Mouse (Mus musculus) liver, embryonic 14.5 days (tissue): ENCODE results near the gene Atxn10. TPM values are rescaled to one million over a fixed set of nuclear protein-coding genes. Genes with fewer than 3 reads are reported as not detected.

Experiments
- ATAC-seq: fragments of 200-750 bp; cut with Nextera tagmentation; 2 replicates; pipeline ENCODE4 v1.8.0; 2017; ENCODE audit warnings: moderate number of reproducible peaks, mild to moderate bottlenecking, moderate library complexity; ENCODE audit not compliant: insufficient read depth
- DNase-seq, 3 experiments: peaks; one replicate each; pipeline ENCODE4 v3.0.0-alpha.2; 2012 to 2013; ENCODE audit warnings: low read depth in 3 of 3, low spot score in 3 of 3
- H3K27ac ChIP-seq: fragments of 300-500 bp; sonication (generic); 2 replicates; pipeline ENCODE4 v1.5.1; 2014; ENCODE audit warnings: moderate library complexity, mild to moderate bottlenecking, control low read depth, inconsistent platforms
- H3K27me3 ChIP-seq: fragments of 300-500 bp; sonication (generic); 2 replicates; pipeline ENCODE4 v1.6.1; 2014; ENCODE audit warnings: mild to moderate bottlenecking, low read length, moderate library complexity; ENCODE audit not compliant: control insufficient read depth, insufficient read depth
- H3K36me3 ChIP-seq: fragments of 300-500 bp; sonication (generic); replicated peaks from 2 replicates; pipeline ENCODE4 v1.6.1; 2014; ENCODE audit warnings: low read depth; ENCODE audit not compliant: control insufficient read depth, insufficient read depth
- H3K4me1 ChIP-seq, 2 experiments: fragments of 200-500 bp in 1 of 2; fragments of 300-500 bp in 1 of 2; sonication (generic) in 1 of 2; replicated peaks; 2 replicates each; pipeline ENCODE4 v1.6.1; 2012 to 2014; ENCODE audit warnings: antibody characterized with exemption in 1 of 2, inconsistent platforms in 1 of 2, low read length in 1 of 2; ENCODE audit not compliant: control insufficient read depth in 2 of 2, insufficient read depth in 2 of 2
- H3K4me2 ChIP-seq: fragments of 300-500 bp; sonication (generic); 2 replicates; pipeline ENCODE4 v1.6.1; 2014; ENCODE audit warnings: low read depth, mild to moderate bottlenecking, control low read depth, moderate library complexity
- H3K4me3 ChIP-seq, 2 experiments: fragments of 200-500 bp in 1 of 2; fragments of 300-500 bp in 1 of 2; sonication (generic) in 1 of 2; 2 replicates each; pipeline ENCODE4 v1.5.1; 2012 to 2014; ENCODE audit warnings: low read depth in 2 of 2, low read length in 2 of 2, mild to moderate bottlenecking in 2 of 2, control low read depth in 1 of 2, inconsistent platforms in 1 of 2, moderate library complexity in 1 of 2; ENCODE audit not compliant: insufficient read depth in 1 of 2
- H3K9ac ChIP-seq: fragments of 300-500 bp; sonication (generic); replicated peaks from 2 replicates; pipeline ENCODE4 v1.6.1; 2014; ENCODE audit warnings: mild to moderate bottlenecking, control low read depth, moderate library complexity
- H3K9me3 ChIP-seq: fragments of 300-500 bp; sonication (generic); 2 replicates; pipeline ENCODE4 v1.6.1; 2016; ENCODE audit warnings: low read length, mixed read lengths; ENCODE audit not compliant: control insufficient read depth
- CTCF ChIP-seq: IDR thresholded peaks from 2 replicates; pipeline ENCODE4 v1.5.1; 2016; ENCODE audit warnings: antibody characterized with exemption, low read depth, control low read depth
- EP300 ChIP-seq: IDR thresholded peaks from 2 replicates; pipeline ENCODE4 v1.6.1; 2016; ENCODE audit warnings: antibody characterized with exemption, low read depth
- WGBS: fragments of 180-500 bp; shearing (Covaris S2); extraction: QIAGEN DNeasy Blood & Tissue Kit; methylation state at CpG from one replicate; pipeline ENCODE4 v1.1.7; 2014; ENCODE audit not compliant: insufficient replicate concordance; 5-methylcytosine and 5-hydroxymethylcytosine counted together
- polyA plus RNA-seq, 2 experiments: library from polyadenylated mRNA; depleted of rRNA in 1 of 2; stranded (reverse) in 1 of 2; unstranded in 1 of 2; fragments of >200 nt; fragmentation: Nextera tagmentation in 1 of 2; extraction: Ambion mirVana in 1 of 2; gene quantifications; 2 replicates each; pipeline versions ENCODE4 v1.2.1 to v1.2.3; 2012 to 2014

Atxn10 gene
- polyA plus RNA-seq, 2 experiments: 35.0 to 69.1 TPM

GRCm38 (mm10) chr15:85409245-85409783 is 73.3 kb downstream of the Atxn10 start:
- DNase-seq: no peak
- no peak for TF ChIP-seq CTCF

DNA sequence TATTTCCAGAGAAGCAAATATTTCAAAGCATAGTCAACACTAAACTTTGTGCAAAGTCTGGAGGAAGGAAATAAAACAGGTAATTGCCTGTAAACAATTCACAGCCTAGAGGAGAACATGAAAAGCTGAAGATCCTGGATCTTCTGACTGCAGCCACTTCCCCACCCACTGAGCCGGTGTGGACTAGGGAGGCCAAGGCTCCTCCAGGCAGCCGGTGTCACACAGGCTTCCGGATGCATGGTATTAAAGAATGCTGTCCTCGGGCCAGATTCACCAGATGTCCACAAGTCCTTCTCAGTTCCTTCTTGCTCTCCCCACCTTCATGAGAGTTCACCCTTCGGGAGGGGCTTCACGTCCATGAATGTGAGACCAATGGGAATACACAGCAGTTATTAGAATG is 73.8 kb downstream of the Atxn10 start:
- 62% methylated on average over 6 of the region's 6 CpGs for WGBS
- H3K4me3 ChIP-seq: no peak overlapping the region
- H3K27ac ChIP-seq: no peak overlapping the region
- TF ChIP-seq EP300: no peak
- TF ChIP-seq CTCF: no peak
- no peaks in the 10 kb centered on the region for H3K9me3 ChIP-seq
- ATAC-seq (no peak), DNase-seq (no peak)
- H3K27me3 ChIP-seq: no peaks in the 10 kb centered on the region
- no peak overlapping the region for H3K9ac ChIP-seq
- no peak overlapping the region for H3K4me2 ChIP-seq
- peaks cover 4 to 7% of the 10 kb centered on the region in 2 experiments; a peak in 2 of 4 replicates for H3K4me1 ChIP-seq
- no peaks in the 10 kb centered on the region for H3K36me3 ChIP-seq

More at GRCm38 (mm10) chr15:85409245-85409783, 73.3 kb downstream of the Atxn10 start:
- Histone ChIP-seq H3K36me3 (no peaks in the 10 kb centered on the region), H3K4me1 (peaks cover 4% of the 10 kb centered on the region in 2 experiments; a peak in 2 of 4 replicates), H3K4me2 (no peak overlapping the region), H3K9me3 (no peaks in the 10 kb centered on the region), H3K27ac (no peak overlapping the region), H3K9ac (no peak overlapping the region), H3K27me3 (no peaks in the 10 kb centered on the region), H3K4me3 (no peak overlapping the region)
- 58% methylated on average over 8 of the region's 8 CpGs for WGBS
- ATAC-seq: no peak

DNA sequence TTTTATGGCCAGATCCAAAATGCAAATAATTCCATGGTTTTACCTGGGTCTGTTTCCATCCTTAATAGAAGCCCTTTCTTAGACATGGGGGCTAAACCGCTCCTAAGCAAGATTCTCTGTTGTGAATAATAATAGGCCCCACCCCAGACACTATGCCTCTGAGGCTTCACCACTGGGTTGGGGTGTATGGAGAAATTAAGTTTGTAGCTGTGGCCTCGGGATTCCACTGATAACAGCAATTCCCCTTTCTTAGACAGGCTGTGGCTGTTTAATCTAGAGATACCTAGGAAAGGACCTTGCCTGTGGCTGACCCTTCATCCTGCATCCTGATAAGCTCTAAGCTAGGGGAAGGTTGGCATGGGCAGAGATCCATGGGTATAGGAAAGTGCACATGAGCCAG is 78.6 kb downstream of the Atxn10 start:
- no peak overlapping the region for H3K27ac ChIP-seq
- H3K36me3 ChIP-seq: no peaks in the 10 kb centered on the region
- no peaks in the 10 kb centered on the region for H3K27me3 ChIP-seq
- no peak for DNase-seq
- H3K4me1 ChIP-seq: peaks cover 4 to 8% of the 10 kb centered on the region in 2 experiments; a peak in 2 of 4 replicates
- no peak for TF ChIP-seq CTCF
- no peak for TF ChIP-seq EP300
- no peak overlapping the region for H3K4me2 ChIP-seq
- ATAC-seq: no peak
- no peak overlapping the region for H3K9ac ChIP-seq
- no peak overlapping the region for H3K4me3 ChIP-seq
- 40% methylated on average over 2 of the region's 2 CpGs for WGBS
- no peaks in the 10 kb centered on the region for H3K9me3 ChIP-seq

- no peak for ATAC-seq
- Histone ChIP-seq H3K9me3 (no peaks in the 10 kb centered on the region), H3K4me1 (no peaks in the 10 kb centered on the region), H3K27ac (no peak overlapping the region), H3K4me3 (no peak overlapping the region), H3K27me3 (no peaks in the 10 kb centered on the region), H3K9ac (no peak overlapping the region), H3K4me2 (no peak overlapping the region), H3K36me3 (no peaks in the 10 kb centered on the region)
- DNase-seq: no peak
- TF ChIP-seq CTCF: no peak
- 53% methylated on average over 2 of the region's 2 CpGs for WGBS
Observed at GRCm38 (mm10) chr15:85420686-85421085, 84.6 kb downstream of the Atxn10 start.

GRCm38 (mm10) chr15:85424197-85424596 is 88.2 kb downstream of the Atxn10 start:
- no peak for ATAC-seq
- TF ChIP-seq CTCF: no peak
- no peak for TF ChIP-seq EP300
- no peak overlapping the region for H3K9ac ChIP-seq
- H3K9me3 ChIP-seq: no peaks in the 10 kb centered on the region
- H3K4me2 ChIP-seq: no peak overlapping the region
- no peak overlapping the region for H3K27ac ChIP-seq
- WGBS: 68% methylated on average over 3 of the region's 3 CpGs
- no peak for DNase-seq
- no peak overlapping the region for H3K4me3 ChIP-seq
- no peaks in the 10 kb centered on the region for H3K4me1 ChIP-seq
- H3K27me3 ChIP-seq: no peaks in the 10 kb centered on the region
- H3K36me3 ChIP-seq: no peaks in the 10 kb centered on the region
